Mouse (Mus musculus) ES-Bruce4 (cell line): ENCODE results near the gene Ropn1.

Experiments
- EP300 ChIP-seq: IDR thresholded peaks from 2 replicates; pipeline ENCODE4 v1.6.1; 2011; ENCODE audit warnings: low read depth, low read length; ENCODE audit not compliant: insufficient read depth
- POLR2A ChIP-seq: IDR thresholded peaks from one replicate; pipeline ENCODE4 v1.8.1; 2011; ENCODE audit warnings: low read length; ENCODE audit not compliant: insufficient read depth

GRCm38 (mm10) chr16:34690334-34691144 is 40.8 kb downstream of the Ropn1 start, which contains the start of gene Ccdc14:
- TF ChIP-seq POLR2A (no peak), EP300 (no peak)
